Mouse (Mus musculus) liver (tissue): ENCODE measurements around the gene Egflam.

ENCODE experiments used
- DNase-seq: peaks from one replicate; pipeline ENCODE4 v3.0.0-alpha.2; 2020; ENCODE audit warnings: mixed read lengths

Gene Egflam

GRCm38 (mm10) chr15:7167906-7168532 lies 230.2 kb downstream of the Egflam start:
- peak; percentile 45 for DNase-seq

DNA sequence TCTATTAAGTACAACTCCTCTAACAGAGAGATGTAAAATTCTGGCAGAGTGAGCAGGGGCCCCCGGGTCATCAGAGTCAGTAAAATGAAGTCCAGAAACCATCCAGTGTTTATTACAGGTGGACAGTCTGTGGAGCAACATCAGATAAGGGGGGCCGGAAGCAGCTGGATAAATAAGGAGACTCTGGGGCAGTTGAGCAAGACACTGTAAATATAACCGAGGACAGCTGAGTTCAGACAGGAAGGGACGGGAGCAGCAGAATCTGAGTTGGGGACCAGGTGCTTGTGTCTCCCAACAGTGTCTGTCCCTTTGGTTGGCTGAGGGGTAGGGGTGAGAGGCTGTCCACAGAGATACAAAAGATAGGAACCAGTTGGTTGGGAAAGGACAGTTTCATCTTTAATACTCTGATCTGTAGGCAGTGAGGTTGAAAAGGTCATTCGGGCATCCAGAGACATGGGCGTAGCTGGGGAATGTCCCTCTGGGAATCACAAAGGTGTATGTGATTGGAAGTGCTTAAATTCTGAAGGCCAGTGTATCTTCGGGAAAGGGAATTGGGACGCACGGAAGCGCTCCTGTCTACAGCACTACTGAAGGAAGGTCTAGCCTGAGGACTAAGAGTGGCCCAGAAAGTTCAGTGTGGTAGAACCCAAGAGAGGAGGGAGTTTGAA lies 230.8 kb downstream of the Egflam start:
- peak; percentile 32 for DNase-seq

DNA sequence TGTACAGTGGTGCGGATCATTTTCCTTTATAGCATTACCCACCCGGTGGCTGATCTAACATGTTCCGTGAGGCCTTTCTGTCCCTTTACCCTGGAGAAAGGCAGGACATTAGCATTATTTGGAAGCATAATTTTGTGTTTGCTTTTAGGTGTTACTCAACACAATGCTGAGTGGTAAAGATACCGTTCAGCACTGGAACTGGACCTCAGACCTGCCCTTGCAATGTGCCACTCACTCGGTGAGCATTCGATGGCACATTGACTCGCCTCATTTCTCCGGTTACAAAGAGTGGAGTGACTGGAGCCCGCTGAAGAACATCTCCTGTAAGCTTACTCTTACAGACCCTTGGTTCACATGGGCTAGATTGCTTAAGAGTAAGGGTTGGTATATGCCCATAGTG lies 231.5 kb downstream of the Egflam start:
- no peak for DNase-seq

GRCm38 (mm10) chr15:7163851-7164250 lies 234.3 kb downstream of the Egflam start:
- DNase-seq, result no peak

DNA sequence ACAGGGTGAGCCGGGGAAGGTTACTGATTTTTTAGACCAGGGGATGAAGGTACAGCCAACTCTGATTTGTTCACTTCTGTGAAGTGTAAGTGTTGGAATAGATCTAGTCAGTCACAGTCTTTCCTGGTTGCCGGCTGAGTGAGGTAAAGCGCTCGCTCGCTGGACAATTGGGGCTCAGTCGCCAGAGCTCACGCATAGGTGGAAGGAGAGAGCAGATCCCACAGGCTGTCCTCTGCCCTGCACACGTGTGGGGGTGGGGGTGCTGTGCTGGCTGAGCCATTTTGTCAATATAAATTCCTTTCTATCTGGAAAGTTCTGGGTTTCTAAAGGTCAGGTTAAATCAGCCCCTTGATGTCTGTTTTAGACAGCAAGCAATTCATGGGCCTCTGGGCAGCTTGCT lies 237.9 kb downstream of the Egflam start:
- no peak for DNase-seq

GRCm38 (mm10) chr15:7159869-7160268 lies 238.3 kb downstream of the Egflam start:
- DNase-seq, result no peak

DNA sequence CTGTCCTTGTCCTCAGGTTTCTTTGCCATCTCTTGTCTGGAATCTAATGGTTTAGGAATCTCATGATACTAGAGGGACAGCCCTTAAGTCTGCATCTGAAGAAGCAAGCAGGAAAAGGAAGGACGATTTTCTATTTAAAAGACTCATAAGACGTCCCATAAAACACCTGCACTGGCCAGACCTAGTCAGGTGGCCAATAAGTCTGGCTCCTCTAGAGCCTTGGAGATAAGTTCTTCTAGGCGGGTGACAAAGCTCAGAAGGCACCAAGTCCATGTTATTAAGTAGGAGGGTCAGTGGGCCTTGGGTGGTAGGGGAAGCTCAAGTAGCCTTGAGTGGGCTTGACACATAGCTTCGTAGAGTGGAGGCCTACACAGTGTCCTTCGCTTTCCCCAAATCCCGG lies 240.5 kb downstream of the Egflam start:
- DNase-seq, result no peak
